Mouse (Mus musculus) stomach, postnatal 0 days (tissue): ENCODE measurements at regions not wholly inside any gene's neighbourhood (a gene's known extent, or its start where the extent isn't known, plus 50 kb on each side); places are given as distances from the start of the nearest gene placed in this dataset.

Source experiments
- CTCF ChIP-seq: IDR thresholded peaks from 2 replicates; pipeline ENCODE4 v1.5.1; 2016; ENCODE audit warnings: antibody characterized with exemption, low read depth, mild to moderate bottlenecking, moderate library complexity
- EP300 ChIP-seq: optimal IDR thresholded peaks from 2 replicates; pipeline ENCODE3; 2016; ENCODE audit warnings: antibody characterized with exemption

GRCm38 (mm10) chr6:31693047-31693446 is 129.3 kb upstream of the Podxl start:
- TF ChIP-seq CTCF = peak; percentile 60
- TF ChIP-seq EP300 = no peak
